Comparison of ENCODE assay signal across 18 mouse cellular contexts in the genomic region with DNA sequence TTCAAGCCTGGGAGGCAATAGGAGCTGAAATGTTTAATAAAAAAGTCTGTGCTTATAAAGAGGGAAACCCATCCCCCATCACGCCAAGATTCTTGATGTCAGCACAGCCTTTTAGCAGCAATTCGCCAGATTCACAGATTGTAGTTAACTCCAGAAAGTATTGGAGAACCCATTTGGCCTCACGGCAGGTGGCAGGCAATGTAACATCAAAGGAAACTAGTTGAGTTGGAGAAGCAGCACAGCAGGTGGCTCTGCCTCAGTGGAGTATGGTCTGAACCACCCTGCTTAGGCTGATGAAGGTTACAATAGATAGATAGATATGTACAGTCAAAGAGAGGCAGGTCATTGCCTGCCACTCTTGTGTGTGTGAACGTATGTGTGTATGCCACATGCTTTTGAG.
"Had no signal": no experiment of that assay in that cellular context is flagged by ENCODE, and none has a peak within 500 bp of the region (broad histone marks: within the 10 kb centered on the region; RNA-seq: fewer than 3 reads in every experiment).

No protein-coding gene starts in this region.

- H3K4me3 ChIP-seq: midbrain, embryonic 10.5 days; midbrain, embryonic 12.5 days; myocyte; neural tube, embryonic 13.5 days; neural tube, embryonic 15.5 days had no signal

- H3K9ac ChIP-seq: lung, embryonic 14.5 days; midbrain, embryonic 12.5 days; neural tube, embryonic 13.5 days; neural tube, embryonic 15.5 days had no signal

- H3K36me3 ChIP-seq: midbrain, embryonic 10.5 days; midbrain, embryonic 12.5 days; neural tube, embryonic 13.5 days; neural tube, embryonic 15.5 days had no signal

- H3K4me1 ChIP-seq: midbrain, embryonic 10.5 days; midbrain, embryonic 12.5 days; neural tube, embryonic 13.5 days; neural tube, embryonic 15.5 days had no signal

- ATAC-seq: midbrain, embryonic 16.5 days had no signal

- H3K9me3 ChIP-seq: midbrain, embryonic 10.5 days; midbrain, embryonic 12.5 days; neural tube, embryonic 13.5 days; neural tube, embryonic 15.5 days had no signal

- H3K27me3 ChIP-seq: midbrain, embryonic 12.5 days; neural tube, embryonic 13.5 days; neural tube, embryonic 15.5 days had no signal

- H3K27ac ChIP-seq: midbrain, embryonic 10.5 days; midbrain, embryonic 12.5 days; neural tube, embryonic 13.5 days; neural tube, embryonic 15.5 days had no signal

- H3K4me2 ChIP-seq: lung, embryonic 14.5 days; midbrain, embryonic 12.5 days; neural tube, embryonic 13.5 days; neural tube, embryonic 15.5 days had no signal

- DNase-seq: lung, adult 18-20 months; lung, embryonic 14.5 days; lung, postnatal 10 days; lung, postnatal 4 days; midbrain, embryonic 14.5 days; retina, postnatal 1 day; right cerebral cortex, adult 18-20 months; right cerebral cortex, postnatal 25 days; right cerebral cortex, postnatal 4 days; spleen, adult 18-20 months; thymus, adult 18-20 months; thymus, postnatal 25 days had no signal
